Mouse (Mus musculus): Measurements from ENCODE around the gene Gm4559. TPM values are rescaled to one million over a fixed set of nuclear protein-coding genes. Genes with fewer than 3 reads are reported as not detected.
"Not testable (repeated sequence)": the region's sequence is repeated elsewhere in the genome, so short reads cannot be mapped to it uniquely, and the experiment has no call there.

Gene Gm4559
- polyA plus RNA-seq, 1 experiment from 2014 or later: not detected

DNA sequence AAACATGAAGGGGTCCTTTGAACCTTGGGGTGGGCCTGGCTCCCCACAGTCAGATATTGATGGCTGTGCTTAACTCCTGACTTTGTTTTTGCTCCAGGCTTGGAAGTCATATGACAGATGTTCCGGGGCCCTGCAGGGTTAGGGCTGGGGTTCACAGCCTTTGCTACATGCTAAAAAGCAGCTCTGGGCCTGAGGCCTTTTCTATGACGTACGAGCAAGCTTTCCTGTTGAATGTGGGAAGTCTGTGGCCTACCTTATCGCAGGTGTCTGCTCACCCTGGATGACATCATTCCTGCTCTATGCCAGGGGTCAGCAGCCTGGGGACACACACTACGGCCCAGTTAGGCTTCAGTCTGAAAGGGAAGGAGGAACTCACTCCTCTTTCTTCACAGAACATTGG lies 43.1 kb upstream of the Gm4559 start:
- Histone ChIP-seq H3K36me3 (ENCODE audit: insufficient read depth, low read length) (no peaks in the 10 kb centered on the region), H3K4me1 (replicated peaks; ENCODE audit: insufficient read depth, low read length) (no peaks in the 10 kb centered on the region), H3K27ac (no peak overlapping the region), H3K4me2 (ENCODE audit: low read length) (no peak overlapping the region), H3K27me3 (ENCODE audit: insufficient read depth, low read length) (no peaks in the 10 kb centered on the region), H3K4me3 (replicated peaks; ENCODE audit: low read depth, low read length) (no peak overlapping the region), H3K9me3 (replicated peaks; ENCODE audit: low read length) (no peaks in the 10 kb centered on the region), H3K9ac (ENCODE audit: low read depth, low read length) (no peak overlapping the region)
- DNase-seq (ENCODE audit: low spot score) (no peak), ATAC-seq (replicated peaks; ENCODE audit: low FRiP score, low read depth) (no peak)
- WGBS: 84% methylated on average over 5 of the region's 5 CpGs
- no peak for TF ChIP-seq CTCF (IDR thresholded peaks at IDR 0.05; ENCODE audit: low read depth)

DNA sequence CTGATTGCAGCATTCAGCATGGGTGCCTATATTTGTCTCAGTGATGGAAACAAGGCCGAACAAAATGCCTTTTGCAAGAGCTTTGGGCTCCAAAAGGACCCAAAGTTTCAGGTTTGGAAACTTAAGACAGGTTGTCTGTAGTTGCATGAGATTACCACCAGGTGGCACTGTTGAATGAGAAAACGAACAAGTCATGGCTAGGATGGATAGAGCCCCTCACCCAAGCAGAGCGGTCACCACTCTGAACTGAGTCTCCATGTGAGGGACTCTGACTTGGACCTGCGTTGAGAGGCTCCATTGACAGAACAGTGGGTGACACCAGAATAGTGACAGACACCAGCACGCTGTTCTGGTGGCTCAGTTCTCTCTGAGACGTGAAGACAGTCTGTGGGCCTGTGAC lies 42.4 kb upstream of the Gm4559 start:
- Histone ChIP-seq H3K4me3 (replicated peaks; ENCODE audit: low read depth, low read length) (no peak overlapping the region), H3K4me2 (ENCODE audit: low read length) (no peak overlapping the region), H3K9me3 (replicated peaks; ENCODE audit: low read length) (no peaks in the 10 kb centered on the region), H3K27ac (no peak overlapping the region), H3K27me3 (ENCODE audit: insufficient read depth, low read length) (no peaks in the 10 kb centered on the region), H3K4me1 (replicated peaks; ENCODE audit: insufficient read depth, low read length) (no peaks in the 10 kb centered on the region), H3K9ac (ENCODE audit: low read depth, low read length) (no peak overlapping the region), H3K36me3 (ENCODE audit: insufficient read depth, low read length) (no peaks in the 10 kb centered on the region)
- WGBS: 37% methylated on average over 6 of the region's 6 CpGs
- peak; percentile 87 for TF ChIP-seq CTCF (IDR thresholded peaks at IDR 0.05; ENCODE audit: low read depth)
- DNase-seq (ENCODE audit: low spot score) (peak; percentile 83), ATAC-seq (replicated peaks; ENCODE audit: low FRiP score, low read depth) (no peak; the same call in 1 of the 2 replicates)

DNA sequence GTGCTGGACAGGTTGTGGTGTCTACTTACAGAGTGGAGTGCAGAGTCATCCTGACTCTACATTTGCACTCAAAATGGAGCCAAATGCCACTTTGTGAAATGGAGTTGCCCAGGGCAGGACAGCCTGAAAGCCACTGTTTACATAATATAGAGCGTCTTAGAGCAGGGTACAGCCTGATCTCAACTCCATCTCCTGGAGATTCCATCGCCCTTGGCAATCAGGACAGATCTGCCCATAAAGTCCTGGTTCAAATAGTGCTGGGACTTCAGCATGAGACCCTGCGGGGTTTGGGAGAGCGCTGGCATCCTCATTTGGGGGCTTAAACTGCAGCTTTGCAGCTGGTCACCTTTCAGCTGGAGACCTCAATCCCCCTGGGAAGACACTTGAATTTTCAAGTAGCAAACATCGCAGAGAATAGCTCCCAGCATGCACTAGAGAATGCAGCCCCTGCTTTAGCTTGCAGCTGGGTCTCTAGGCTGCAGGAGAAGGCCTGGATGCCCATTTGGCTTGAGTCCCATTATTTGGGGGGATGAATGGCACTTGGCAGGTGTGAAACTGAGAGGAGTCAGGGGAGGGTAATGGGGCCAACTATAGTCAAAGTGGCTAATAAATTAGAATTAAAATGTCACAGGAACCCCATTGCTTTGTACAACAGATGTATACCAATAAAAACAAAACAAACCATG lies 40.6 kb upstream of the Gm4559 start:
- Histone ChIP-seq H3K9me3 (replicated peaks; ENCODE audit: low read length) (no peaks in the 10 kb centered on the region), H3K27ac (no peak overlapping the region), H3K36me3 (ENCODE audit: insufficient read depth, low read length) (no peaks in the 10 kb centered on the region), H3K27me3 (ENCODE audit: insufficient read depth, low read length) (no peaks in the 10 kb centered on the region), H3K9ac (ENCODE audit: low read depth, low read length) (no peak overlapping the region), H3K4me1 (replicated peaks; ENCODE audit: insufficient read depth, low read length) (no peaks in the 10 kb centered on the region), H3K4me2 (ENCODE audit: low read length) (no peak overlapping the region), H3K4me3 (replicated peaks; ENCODE audit: low read depth, low read length) (no peak overlapping the region)
- WGBS: 47% methylated on average over 5 of the region's 5 CpGs
- ATAC-seq (replicated peaks; ENCODE audit: low FRiP score, low read depth) (no peak), DNase-seq (ENCODE audit: low spot score) (no peak)
- TF ChIP-seq CTCF (IDR thresholded peaks at IDR 0.05; ENCODE audit: low read depth): no peak

GRCm38 (mm10) chr7:142303929-142304328 lies 29.8 kb upstream of the Gm4559 start:
- not testable (repeated sequence) for H3K9me3 ChIP-seq (replicated peaks; ENCODE audit: low read length); H3K4me3 ChIP-seq (replicated peaks; ENCODE audit: low read depth, low read length); H3K4me1 ChIP-seq (replicated peaks; ENCODE audit: insufficient read depth, low read length); ATAC-seq (replicated peaks; ENCODE audit: low FRiP score, low read depth); H3K27ac ChIP-seq; H3K36me3 ChIP-seq (ENCODE audit: insufficient read depth, low read length); DNase-seq (ENCODE audit: low spot score); H3K27me3 ChIP-seq (ENCODE audit: insufficient read depth, low read length); H3K9ac ChIP-seq (ENCODE audit: low read depth, low read length); H3K4me2 ChIP-seq (ENCODE audit: low read length)
- 70% methylated on average over 1 of the region's 1 CpGs for WGBS

GRCm38 (mm10) chr7:142303249-142303648 lies 29.1 kb upstream of the Gm4559 start, which contains the start of gene Krtap5-4:
Gene Krtap5-4 (plus strand): TSS chr7:142303549.
- Histone ChIP-seq H3K27ac (no peak within 1 kb of the TSS), H3K9me3 (replicated peaks; ENCODE audit: low read length) (no peaks in the 10 kb centered on the region), H3K27me3 (ENCODE audit: insufficient read depth, low read length) (no peaks in the 10 kb centered on the region), H3K4me3 (replicated peaks; ENCODE audit: low read depth, low read length) (no peak within 1 kb of the TSS), H3K4me2 (ENCODE audit: low read length) (no peak within 1 kb of the TSS), H3K36me3 (ENCODE audit: insufficient read depth, low read length) (no peaks in the 10 kb centered on the region), H3K9ac (ENCODE audit: low read depth, low read length) (no peak within 1 kb of the TSS), H3K4me1 (replicated peaks; ENCODE audit: insufficient read depth, low read length) (no peaks in the 10 kb centered on the region)
- WGBS: 45% methylated on average over 3 of the region's 3 CpGs
- no peak for TF ChIP-seq CTCF (IDR thresholded peaks at IDR 0.05; ENCODE audit: low read depth)
- ATAC-seq (replicated peaks; ENCODE audit: low FRiP score, low read depth): no peak
- DNase-seq (ENCODE audit: low spot score): no peak

DNA sequence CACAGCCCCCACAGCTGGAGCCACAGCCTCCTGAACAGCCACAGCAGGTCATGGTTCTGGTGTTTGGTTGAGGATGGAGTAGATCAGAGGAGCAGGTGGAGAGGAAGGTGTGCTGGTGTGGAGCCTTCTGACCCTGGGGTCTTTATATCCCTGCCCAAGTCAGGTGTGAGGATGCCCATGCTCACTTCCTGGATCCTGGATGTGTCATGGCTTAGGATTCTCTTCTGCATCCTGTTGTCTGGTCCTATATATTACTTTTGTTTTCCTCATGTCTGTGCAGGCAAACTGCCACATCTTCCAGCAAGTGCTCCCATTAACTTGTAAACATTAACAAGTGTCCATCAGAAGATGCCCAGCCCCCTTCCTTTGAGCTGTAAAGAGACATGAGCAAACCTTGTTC lies 22.9 kb upstream of the Gm4559 start, which contains the start of gene Krtap5-1:
Krtap5-1 (minus strand) TSS at position 101 of the 400 bp plus-strand sequence.
- H3K4me3 ChIP-seq (replicated peaks; ENCODE audit: low read depth, low read length); H3K36me3 ChIP-seq (ENCODE audit: insufficient read depth, low read length); H3K4me1 ChIP-seq (replicated peaks; ENCODE audit: insufficient read depth, low read length); H3K27me3 ChIP-seq (ENCODE audit: insufficient read depth, low read length); H3K9me3 ChIP-seq (replicated peaks; ENCODE audit: low read length); ATAC-seq (replicated peaks; ENCODE audit: low FRiP score, low read depth); H3K27ac ChIP-seq; H3K4me2 ChIP-seq (ENCODE audit: low read length); DNase-seq (ENCODE audit: low spot score); H3K9ac ChIP-seq (ENCODE audit: low read depth, low read length): not testable (repeated sequence)

GRCm38 (mm10) chr7:142296108-142296507 lies 21.9 kb upstream of the Gm4559 start:
- H3K27ac ChIP-seq; ATAC-seq (replicated peaks; ENCODE audit: low FRiP score, low read depth); H3K4me1 ChIP-seq (replicated peaks; ENCODE audit: insufficient read depth, low read length); H3K27me3 ChIP-seq (ENCODE audit: insufficient read depth, low read length); H3K4me2 ChIP-seq (ENCODE audit: low read length); H3K4me3 ChIP-seq (replicated peaks; ENCODE audit: low read depth, low read length); H3K9me3 ChIP-seq (replicated peaks; ENCODE audit: low read length); DNase-seq (ENCODE audit: low spot score); H3K36me3 ChIP-seq (ENCODE audit: insufficient read depth, low read length); H3K9ac ChIP-seq (ENCODE audit: low read depth, low read length): not testable (repeated sequence)
- WGBS: 21% methylated on average over 4 of the region's 4 CpGs
